Mouse (Mus musculus) kidney, embryonic 15.5 days (tissue): ENCODE data around the gene Abcb11. TPM values are rescaled to one million over a fixed set of nuclear protein-coding genes. Genes with fewer than 3 reads are reported as not detected.

Experiments used
- ATAC-seq: fragments of 200-750 bp; cut with Nextera tagmentation; replicated peaks from 2 replicates; pipeline ENCODE4 v1.8.0; 2017; ENCODE audit warnings: moderate TSS enrichment; ENCODE audit not compliant: low FRiP score
- H3K27ac ChIP-seq: fragments of 300-500 bp; sonication (generic); 2 replicates; pipeline ENCODE4 v1.5.1; 2015; ENCODE audit warnings: mild to moderate bottlenecking, inconsistent platforms
- H3K27me3 ChIP-seq: fragments of 300-500 bp; sonication (generic); 2 replicates; pipeline ENCODE4 v1.6.1; 2015; ENCODE audit warnings: inconsistent platforms
- H3K36me3 ChIP-seq: fragments of 300-500 bp; sonication (generic); 2 replicates; pipeline ENCODE4 v1.6.1; 2015; ENCODE audit warnings: inconsistent platforms
- H3K4me1 ChIP-seq: fragments of 300-500 bp; sonication (generic); 2 replicates; pipeline ENCODE4 v1.6.1; 2015; ENCODE audit warnings: inconsistent platforms
- H3K4me2 ChIP-seq: fragments of 300-500 bp; sonication (generic); 2 replicates; pipeline ENCODE4 v1.6.1; 2015; ENCODE audit warnings: moderate library complexity, mild to moderate bottlenecking, inconsistent platforms
- H3K4me3 ChIP-seq: fragments of 300-500 bp; sonication (generic); replicated peaks from 2 replicates; pipeline ENCODE4 v1.5.1; 2015; ENCODE audit warnings: mild to moderate bottlenecking, inconsistent platforms
- H3K9ac ChIP-seq: fragments of 300-500 bp; sonication (generic); 2 replicates; pipeline ENCODE4 v1.6.1; 2015; ENCODE audit warnings: mild to moderate bottlenecking, inconsistent platforms
- H3K9me3 ChIP-seq: fragments of 300-500 bp; sonication (generic); replicated peaks from 2 replicates; pipeline ENCODE4 v1.6.1; 2016; ENCODE audit warnings: inconsistent platforms
- WGBS: fragments of 180-500 bp; shearing (Covaris S2); methylation state at CpG from one replicate; pipeline ENCODE4 v1.1.7; 2015; ENCODE audit warnings: mixed read lengths; 5-methylcytosine and 5-hydroxymethylcytosine counted together
- polyA plus RNA-seq: library from polyadenylated mRNA; unstranded; fragments of >200 nt; fragmentation: Nextera tagmentation; extraction: Ambion mirVana; gene quantifications from 2 replicates; pipeline ENCODE4 v1.2.1, GENCODE M21; 2015

The Abcb11 gene
- polyA plus RNA-seq, 1 experiment from 2014 or later = 0.14 TPM

GRCm38 (mm10) chr2:69210773-69211172 is 131.6 kb downstream of the Abcb11 start, which contains the start of gene G6pc2:
Gene G6pc2 (plus strand): TSS chr2:69211073.
- Histone ChIP-seq H3K9ac (no peak within 1 kb of the TSS), H3K27ac (peak within 1 kb of the TSS; percentile 71), H3K9me3 (no peaks in the 10 kb centered on the region), H3K4me2 (no peak within 1 kb of the TSS), H3K27me3 (no peaks in the 10 kb centered on the region), H3K4me1 (peaks cover 23% of the 10 kb centered on the region), H3K36me3 (no peaks in the 10 kb centered on the region), H3K4me3 (no peak within 1 kb of the TSS)
- 39% methylated on average over 7 of the region's 7 CpGs for WGBS
- no peak for ATAC-seq

DNA sequence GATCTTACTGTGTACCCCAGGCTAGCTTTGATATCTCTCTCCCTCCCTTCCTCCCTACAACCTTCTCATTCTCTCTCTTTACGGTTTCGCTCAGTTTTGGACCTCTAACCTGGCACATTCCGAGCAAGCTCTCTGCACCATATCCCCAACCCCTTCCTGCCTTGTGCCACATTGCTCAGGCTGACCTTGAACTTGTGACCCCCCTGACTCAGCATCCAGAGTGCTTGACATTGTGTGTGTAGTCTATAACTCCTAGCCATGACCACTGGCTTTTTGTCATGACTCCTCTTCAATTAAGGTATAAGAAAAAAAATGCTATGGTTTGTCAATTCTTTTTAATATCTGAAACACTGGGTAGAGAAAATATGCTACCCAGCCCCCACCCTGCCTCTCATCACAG is 132.7 kb downstream of the Abcb11 start:
- H3K27ac ChIP-seq = peak overlapping the region; percentile 27; the same call in 1 of the 2 replicates
- no peaks in the 10 kb centered on the region for H3K27me3 ChIP-seq
- H3K36me3 ChIP-seq = no peaks in the 10 kb centered on the region
- no peak for ATAC-seq
- H3K9me3 ChIP-seq = no peaks in the 10 kb centered on the region
- H3K4me1 ChIP-seq = peaks cover 24% of the 10 kb centered on the region
- H3K4me3 ChIP-seq = no peak overlapping the region
- H3K4me2 ChIP-seq = no peak overlapping the region
- H3K9ac ChIP-seq = no peak overlapping the region
- WGBS = 84% methylated on average over 3 of the region's 3 CpGs

DNA sequence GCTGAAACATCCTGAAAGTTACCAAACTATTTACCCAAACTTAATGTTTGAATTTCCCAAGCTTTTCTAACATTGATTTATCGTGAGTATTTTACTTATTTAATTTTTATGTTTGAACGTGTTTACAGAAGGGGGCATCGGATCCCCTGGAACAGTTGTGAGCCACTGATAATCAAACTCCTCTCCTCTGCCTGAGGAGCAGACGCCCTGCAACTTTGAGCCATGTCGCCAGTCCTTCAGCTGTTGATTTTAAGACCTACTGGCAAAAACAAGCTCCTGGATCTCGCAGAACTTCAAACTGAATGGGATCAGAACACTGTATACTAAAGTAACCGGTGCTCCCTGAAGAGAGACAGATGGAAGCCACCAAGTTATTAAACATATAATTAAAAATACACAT is 135.9 kb downstream of the Abcb11 start:
- 18% methylated on average over 7 of the region's 7 CpGs for WGBS
- Histone ChIP-seq H3K27ac (0 out of 2 replicates have a peak overlapping the region, but pooled peaks have one; percentile 27), H3K36me3 (peaks cover 14% of the 10 kb centered on the region), H3K4me2 (peak overlapping the region; percentile 54), H3K4me1 (peaks cover 25% of the 10 kb centered on the region), H3K27me3 (no peaks in the 10 kb centered on the region), H3K9ac (0 out of 2 replicates have a peak overlapping the region, but pooled peaks have one; percentile 4), H3K9me3 (no peaks in the 10 kb centered on the region), H3K4me3 (peak overlapping the region; percentile 95)
- ATAC-seq = no peak

- H3K9ac ChIP-seq = peak within 1 kb of the TSS; percentile 89
- peak within 1 kb of the TSS; percentile 69 for H3K4me2 ChIP-seq
- WGBS = under 1% methylated on average over 46 of the region's 46 CpGs
- peaks cover 20% of the 10 kb centered on the region for H3K36me3 ChIP-seq
- peak within 1 kb of the TSS; percentile 96 for H3K27ac ChIP-seq
- H3K9me3 ChIP-seq = no peaks in the 10 kb centered on the region
- H3K27me3 ChIP-seq = no peaks in the 10 kb centered on the region
- peaks cover 22% of the 10 kb centered on the region for H3K4me1 ChIP-seq
- peak; percentile 98 for ATAC-seq
- H3K4me3 ChIP-seq = peak within 1 kb of the TSS; percentile 95
Measured at GRCm38 (mm10) chr2:69205791-69206351, 136.5 kb downstream of the Abcb11 start, which contains the start of gene Spc25. Gene Spc25 (minus strand): TSS chr2:69206194.

DNA sequence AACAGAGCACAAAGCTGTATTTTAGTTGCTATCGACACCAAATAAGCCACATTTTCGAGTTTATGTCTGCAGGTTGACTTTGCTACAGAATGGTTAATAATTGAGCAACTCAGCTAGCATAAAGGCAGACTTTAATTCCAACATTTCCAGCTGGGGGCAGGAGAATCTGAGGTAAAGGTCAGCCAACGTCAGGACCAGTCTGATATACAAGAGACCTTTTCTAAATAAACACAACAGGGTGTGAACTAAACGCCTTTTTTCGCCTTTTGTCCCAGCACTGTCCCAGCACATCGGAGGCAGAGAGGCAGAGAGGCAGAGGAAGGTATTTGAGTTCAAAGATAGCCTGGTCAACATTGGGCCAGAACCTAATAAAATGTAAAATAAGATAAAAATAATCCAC is 137.2 kb downstream of the Abcb11 start:
- H3K9ac ChIP-seq = peak overlapping the region; percentile 89
- no peak for ATAC-seq
- no peaks in the 10 kb centered on the region for H3K9me3 ChIP-seq
- peaks cover 18% of the 10 kb centered on the region for H3K4me1 ChIP-seq
- peak overlapping the region; percentile 69 for H3K4me2 ChIP-seq
- no peaks in the 10 kb centered on the region for H3K27me3 ChIP-seq
- WGBS = 13% methylated on average over 6 of the region's 6 CpGs
- H3K36me3 ChIP-seq = peaks cover 22% of the 10 kb centered on the region
- H3K27ac ChIP-seq = peak overlapping the region; percentile 96
- peak overlapping the region; percentile 95 for H3K4me3 ChIP-seq

GRCm38 (mm10) chr2:69193555-69193954 is 148.9 kb downstream of the Abcb11 start:
- H3K36me3 ChIP-seq = peaks cover 72% of the 10 kb centered on the region
- H3K27me3 ChIP-seq = no peaks in the 10 kb centered on the region
- no peaks in the 10 kb centered on the region for H3K4me1 ChIP-seq
- H3K9ac ChIP-seq = no peak overlapping the region
- no peak overlapping the region for H3K4me2 ChIP-seq
- H3K4me3 ChIP-seq = no peak overlapping the region
- no peak for ATAC-seq
- no peaks in the 10 kb centered on the region for H3K9me3 ChIP-seq
- H3K27ac ChIP-seq = no peak overlapping the region
- 90% methylated on average over 5 of the region's 5 CpGs for WGBS

DNA sequence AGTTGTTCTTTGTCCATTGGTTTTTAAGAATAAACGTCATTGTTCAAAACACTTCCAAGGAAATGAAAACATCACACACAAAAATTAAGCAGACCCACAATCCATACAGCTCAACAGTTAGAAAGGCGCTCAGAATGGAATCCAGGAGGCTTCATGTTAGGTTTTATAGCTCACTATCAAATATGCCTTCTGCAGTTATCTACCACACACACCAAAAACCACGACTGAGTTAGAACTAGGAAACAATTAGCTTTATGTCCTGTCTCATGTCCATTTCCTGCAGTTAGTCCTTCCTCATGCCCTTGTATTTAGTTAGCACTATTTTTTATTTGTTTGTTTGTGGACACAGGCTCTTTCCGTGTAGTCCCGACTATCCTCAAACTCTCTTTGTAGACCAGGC is 151.4 kb downstream of the Abcb11 start:
- Histone ChIP-seq H3K36me3 (peaks cover 55% of the 10 kb centered on the region), H3K27me3 (no peaks in the 10 kb centered on the region), H3K9ac (no peak overlapping the region), H3K4me3 (no peak overlapping the region), H3K4me1 (0 out of 2 replicates have a peak, but pooled peaks cover 6% of the 10 kb centered on the region), H3K9me3 (no peaks in the 10 kb centered on the region), H3K27ac (no peak overlapping the region), H3K4me2 (no peak overlapping the region)
- WGBS = 80% methylated on average over 5 of the region's 5 CpGs
- ATAC-seq = no peak

DNA sequence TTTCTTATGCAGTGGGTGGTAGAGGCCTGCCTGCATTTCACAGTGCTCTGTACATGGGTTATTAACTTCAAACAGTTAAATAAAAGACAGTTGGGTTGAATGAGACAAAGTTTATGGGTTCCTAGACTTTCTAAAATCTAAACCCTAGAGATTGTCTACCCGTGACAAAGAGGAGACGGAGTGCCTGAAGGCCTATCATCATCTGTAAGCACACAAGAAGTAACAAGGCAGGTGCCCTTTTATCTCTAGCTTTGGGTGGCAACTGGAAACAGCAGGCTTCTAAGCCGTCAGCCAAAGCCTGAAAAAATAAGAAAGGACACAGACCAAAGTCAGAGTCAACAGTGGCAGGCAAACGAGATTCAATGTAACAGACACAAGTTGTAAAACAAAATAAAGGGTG is 153.2 kb downstream of the Abcb11 start:
- WGBS = 50% methylated on average over 4 of the region's 4 CpGs

DNA sequence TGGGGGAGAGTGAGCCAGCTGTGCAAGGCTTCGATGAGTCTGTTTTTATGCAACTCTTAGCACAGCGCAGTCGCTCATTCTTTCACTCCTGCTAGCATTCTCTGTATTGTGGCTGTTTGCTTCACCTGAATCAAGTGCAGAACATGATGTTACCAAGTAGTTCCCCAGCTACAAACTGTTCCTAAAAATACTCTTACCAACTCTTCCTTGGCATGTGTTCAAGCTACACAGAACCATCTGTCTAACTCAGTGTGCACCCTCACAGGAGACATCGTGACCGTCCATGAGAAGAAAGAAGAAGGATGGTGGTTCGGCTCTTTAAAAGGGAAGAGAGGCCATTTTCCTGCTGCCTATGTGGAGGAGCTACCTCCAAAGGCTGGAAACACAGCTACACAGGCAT is 153.7 kb downstream of the Abcb11 start:
- WGBS = 84% methylated on average over 6 of the region's 6 CpGs
- ATAC-seq = no peak
- H3K4me2 ChIP-seq = no peak overlapping the region
- no peak overlapping the region for H3K27ac ChIP-seq
- no peak overlapping the region for H3K9ac ChIP-seq
- H3K4me1 ChIP-seq = 0 out of 2 replicates have a peak, but pooled peaks cover 6% of the 10 kb centered on the region
- H3K4me3 ChIP-seq = no peak overlapping the region
- no peaks in the 10 kb centered on the region for H3K9me3 ChIP-seq
- H3K27me3 ChIP-seq = no peaks in the 10 kb centered on the region
- peaks cover 41% of the 10 kb centered on the region for H3K36me3 ChIP-seq

More for the DNA sequence above, 153.2 kb downstream of the Abcb11 start:
- no peak overlapping the region for H3K4me3 ChIP-seq
- ATAC-seq = no peak
- peaks cover 46% of the 10 kb centered on the region for H3K36me3 ChIP-seq
- no peaks in the 10 kb centered on the region for H3K27me3 ChIP-seq
- no peak overlapping the region for H3K27ac ChIP-seq
- no peaks in the 10 kb centered on the region for H3K9me3 ChIP-seq
- H3K9ac ChIP-seq = no peak overlapping the region
- H3K4me2 ChIP-seq = no peak overlapping the region
- 0 out of 2 replicates have a peak, but pooled peaks cover 6% of the 10 kb centered on the region for H3K4me1 ChIP-seq

Other genes with a start within 250 kb of the Abcb11 start
- gene Nostrin, start 206.8 kb downstream of the Abcb11 start, polyA plus RNA-seq = 6.4 and 7.5 TPM in 2 replicates
- gene Spc25, start 136.4 kb downstream of the Abcb11 start, polyA plus RNA-seq = 240 TPM in 2 replicates
- 2.9 and 4.6 TPM in 2 replicates for gene G6pc2, start 131.5 kb downstream of the Abcb11 start, polyA plus RNA-seq
- gene Dhrs9, start 37.8 kb upstream of the Abcb11 start, polyA plus RNA-seq = not detected in 2 replicates
- gene Lrp2, start 243.4 kb upstream of the Abcb11 start, polyA plus RNA-seq = 14.6 and 15.0 TPM in 2 replicates